Mouse (Mus musculus): ENCODE measurements at regions not wholly inside any gene's neighbourhood (a gene's known extent, or its start where the extent isn't known, plus 50 kb on each side); places are given as distances from the start of the nearest gene placed in this dataset.

GRCm38 (mm10) chr5:42636162-42636823 is 568.5 kb downstream of the Gm16223 start:
- TF ChIP-seq CTCF (IDR thresholded peaks at IDR 0.05; ENCODE audit: extremely low read depth, insufficient read depth, low read length) (no peak), POLR2A (IDR thresholded peaks at IDR 0.05; ENCODE audit: extremely low read depth, insufficient read depth, low read length) (no peak)
